Mouse (Mus musculus) stomach, postnatal 0 days (tissue): ENCODE results near the gene E330017A01Rik.

Source experiments
- CTCF ChIP-seq: IDR thresholded peaks from 2 replicates; pipeline ENCODE4 v1.5.1; 2016; ENCODE audit warnings: antibody characterized with exemption, low read depth, mild to moderate bottlenecking, moderate library complexity
- EP300 ChIP-seq: optimal IDR thresholded peaks from 2 replicates; pipeline ENCODE3; 2016; ENCODE audit warnings: antibody characterized with exemption

- no peak for TF ChIP-seq CTCF
- no peak for TF ChIP-seq EP300
These were observed at the start of gene E330017A01Rik for GRCm38 (mm10) chr16:58638689-58639175.
